In genomic region chr6:56796668-56797141, GRCm38 (mm10) we compare ENCODE assay signal across 8 mouse cellular contexts. TPM values are rescaled to one million over a fixed set of nuclear protein-coding genes. Genes with fewer than 3 reads are reported as not detected.
A peak's percentile ranks its signal among the peaks of the same experiment; 100 is the strongest.
DNase-seq lines count a peak whose midpoint lies in the region; ATAC-seq and TF ChIP-seq lines count a peak whose summit lies in the region.

No protein-coding gene starts in this region.

- no peaks in the 10 kb centered on the region for H3K9me3 ChIP-seq in forebrain, embryonic 12.5 days
- H3K9me3 ChIP-seq in hindbrain, embryonic 15.5 days, result no peaks in the 10 kb centered on the region
- H3K9me3 ChIP-seq in midbrain, embryonic 16.5 days (replicated peaks; ENCODE audit: control insufficient read depth, low read length, poor library complexity, severe bottlenecking), result no peaks in the 10 kb centered on the region
- H3K9me3 ChIP-seq in stomach, postnatal 0 days (ENCODE audit: control insufficient read depth, low read length), result no peaks in the 10 kb centered on the region

- peak overlapping the region; percentile 93 for H3K9ac ChIP-seq in forebrain, embryonic 12.5 days
- peak overlapping the region; percentile 91 for H3K9ac ChIP-seq in hindbrain, embryonic 15.5 days
- peak overlapping the region; percentile 96 for H3K9ac ChIP-seq in liver, adult 2 months (ENCODE audit: low read depth, low read length)
- peak overlapping the region; percentile 95 for H3K9ac ChIP-seq in midbrain, embryonic 16.5 days (ENCODE audit: low read depth, low read length)
- H3K9ac ChIP-seq in stomach, postnatal 0 days (ENCODE audit: low read length), result peak overlapping the region; percentile 96

- no peak for TF ChIP-seq EP300 in stomach, postnatal 0 days (optimal IDR thresholded peaks at IDR 0.05)

- 0 out of 2 replicates have a peak, but pooled peaks cover 5% of the 10 kb centered on the region for H3K36me3 ChIP-seq in forebrain, embryonic 12.5 days (replicated peaks)
- H3K36me3 ChIP-seq in hindbrain, embryonic 15.5 days, result no peaks in the 10 kb centered on the region
- no peaks in the 10 kb centered on the region for H3K36me3 ChIP-seq in liver, adult 2 months (ENCODE audit: control insufficient read depth, insufficient read depth, low read length)
- H3K36me3 ChIP-seq in midbrain, embryonic 16.5 days (ENCODE audit: control insufficient read depth, insufficient read depth, low read length), result no peaks in the 10 kb centered on the region
- no peaks in the 10 kb centered on the region; the same call in 1 of the 2 replicates for H3K36me3 ChIP-seq in stomach, postnatal 0 days (ENCODE audit: control insufficient read depth, insufficient read depth, low read length)

- no peaks in the 10 kb centered on the region for H3K27me3 ChIP-seq in forebrain, embryonic 12.5 days
- H3K27me3 ChIP-seq in hindbrain, embryonic 15.5 days, result no peaks in the 10 kb centered on the region
- no peaks in the 10 kb centered on the region for H3K27me3 ChIP-seq in liver, adult 2 months (ENCODE audit: control insufficient read depth, insufficient read depth, low read length)
- no peaks in the 10 kb centered on the region for H3K27me3 ChIP-seq in midbrain, embryonic 16.5 days (ENCODE audit: control insufficient read depth, insufficient read depth, low read depth, low read length)
- H3K27me3 ChIP-seq in stomach, postnatal 0 days (ENCODE audit: control insufficient read depth, insufficient read depth, low read length), result no peaks in the 10 kb centered on the region

- peaks cover 27% of the 10 kb centered on the region; the same call in 1 of the 2 replicates for H3K79me2 ChIP-seq in liver, adult 2 months (ENCODE audit: control insufficient read depth, insufficient read depth, low read length)

- DNase-seq in left cerebral cortex, adult 2 months (ENCODE audit: extremely low spot score in 1 of 2, low spot score in 2 of 2), result peak in 1 of 2 experiments; percentile 17
- no peak for DNase-seq in left cerebral cortex, adult 11 months (ENCODE audit: low spot score)
- DNase-seq in liver, adult 2 months (ENCODE audit: extremely low read depth, low read depth, low spot score), result peak; percentile 75
- DNase-seq in stomach, postnatal 0 days (ENCODE audit: low spot score), result peak; percentile 50

- H3K27ac ChIP-seq in left cerebral cortex, adult 2 months, result peak overlapping the region; percentile 94
- H3K27ac ChIP-seq in bone marrow, adult 2 months (ENCODE audit: control insufficient read depth, insufficient read depth, low read depth, low read length, poor library complexity), result peak overlapping the region; percentile 100
- peak overlapping the region; percentile 100 for H3K27ac ChIP-seq in forebrain, embryonic 12.5 days
- H3K27ac ChIP-seq in hindbrain, embryonic 15.5 days (replicated peaks), result peak overlapping the region; percentile 99
- peak overlapping the region; percentile 93 for H3K27ac ChIP-seq in liver, adult 2 months (replicated peaks; ENCODE audit: insufficient read depth, low read depth, low read length)
- peak overlapping the region; percentile 99 for H3K27ac ChIP-seq in midbrain, embryonic 16.5 days (ENCODE audit: low read length)
- peak overlapping the region; percentile 100 for H3K27ac ChIP-seq in stomach, postnatal 0 days (replicated peaks)

- peak; percentile 27; the same call in 1 of the 2 replicates for TF ChIP-seq POLR2A in bone marrow, adult 2 months (IDR thresholded peaks at IDR 0.05; ENCODE audit: borderline replicate concordance, control insufficient read depth, low read depth, low read length)
- TF ChIP-seq POLR2A in liver, adult 2 months (IDR thresholded peaks at IDR 0.05; ENCODE audit: extremely low read depth, insufficient read depth, low read length), result no peak

- H3K4me3 ChIP-seq in left cerebral cortex, adult 2 months, result peak overlapping the region; percentile 58
- H3K4me3 ChIP-seq in bone marrow, adult 2 months (replicated peaks; ENCODE audit: control insufficient read depth, low read depth, low read length), result peak overlapping the region; percentile 94
- H3K4me3 ChIP-seq in forebrain, embryonic 12.5 days (replicated peaks), result peak overlapping the region; percentile 88
- peak overlapping the region; percentile 96 for H3K4me3 ChIP-seq in hindbrain, embryonic 15.5 days
- peak overlapping the region; percentile 93 for H3K4me3 ChIP-seq in liver, adult 2 months (ENCODE audit: insufficient read depth, low read depth, low read length)
- H3K4me3 ChIP-seq in midbrain, embryonic 16.5 days (ENCODE audit: low read depth, low read length), result peak overlapping the region; percentile 85
- H3K4me3 ChIP-seq in stomach, postnatal 0 days (ENCODE audit: low read depth, low read length), result peak overlapping the region; percentile 93

- ATAC-seq in forebrain, embryonic 12.5 days (ENCODE audit: low FRiP score), result peak; percentile 39
- ATAC-seq in hindbrain, embryonic 15.5 days (ENCODE audit: low FRiP score, low read depth), result peak; percentile 4; the same call in 1 of the 2 replicates
- peak; percentile 8; the same call in 1 of the 2 replicates for ATAC-seq in midbrain, embryonic 16.5 days
- 0 out of 2 replicates have a peak, but pooled peaks have one; percentile 19 for ATAC-seq in stomach, postnatal 0 days (ENCODE audit: low FRiP score, low TSS enrichment)

- no peak for TF ChIP-seq CTCF in left cerebral cortex, adult 2 months (IDR thresholded peaks at IDR 0.05)
- no peak for TF ChIP-seq CTCF in bone marrow, adult 2 months (IDR thresholded peaks at IDR 0.05; ENCODE audit: control insufficient read depth, insufficient read depth, low read length)
- no peak for TF ChIP-seq CTCF in liver, adult 2 months (IDR thresholded peaks at IDR 0.05; ENCODE audit: low read depth, low read length)
- no peak for TF ChIP-seq CTCF in stomach, postnatal 0 days (IDR thresholded peaks at IDR 0.05; ENCODE audit: low read depth)

- intact Hi-C loops in left cerebral cortex, adult 2 months (cut with DNase I), result loop anchor here (5.0 kb wide), 3 partner anchors 126 to 896 kb away; partner anchors contain the start of genes Nt5c3, Ppm1k, Pyurf and Vmn1r4

- peak overlapping the region; percentile 68 for H3K4me2 ChIP-seq in forebrain, embryonic 12.5 days
- H3K4me2 ChIP-seq in hindbrain, embryonic 15.5 days, result peak overlapping the region; percentile 73
- peak overlapping the region; percentile 76 for H3K4me2 ChIP-seq in midbrain, embryonic 16.5 days (ENCODE audit: low read length)
- H3K4me2 ChIP-seq in stomach, postnatal 0 days (replicated peaks; ENCODE audit: low read depth), result peak overlapping the region; percentile 77

- under 1% methylated on average over 16 of the region's 16 CpGs for WGBS in bone marrow, adult 2 months
- WGBS in forebrain, embryonic 12.5 days, result under 1% methylated on average over 16 of the region's 16 CpGs
- 0% methylated on average over 16 of the region's 16 CpGs for WGBS in hindbrain, embryonic 15.5 days
- under 1% methylated on average over 16 of the region's 16 CpGs for WGBS in liver, adult 2 months
- WGBS in midbrain, embryonic 16.5 days, result under 1% methylated on average over 16 of the region's 16 CpGs
- under 1% methylated on average over 16 of the region's 16 CpGs for WGBS in stomach, postnatal 0 days

- no peaks in the 10 kb centered on the region; the same call in 1 of the 2 replicates for H3K4me1 ChIP-seq in bone marrow, adult 2 months (ENCODE audit: control insufficient read depth, insufficient read depth, low read length)
- H3K4me1 ChIP-seq in forebrain, embryonic 12.5 days, result peaks cover 18% of the 10 kb centered on the region
- peaks cover 34% of the 10 kb centered on the region for H3K4me1 ChIP-seq in hindbrain, embryonic 15.5 days (replicated peaks)
- H3K4me1 ChIP-seq in liver, adult 2 months (ENCODE audit: control insufficient read depth, insufficient read depth, low read length), result peaks cover 8% of the 10 kb centered on the region
- peaks cover 26% of the 10 kb centered on the region for H3K4me1 ChIP-seq in midbrain, embryonic 16.5 days (ENCODE audit: control insufficient read depth, insufficient read depth, low read length)
- H3K4me1 ChIP-seq in stomach, postnatal 0 days (replicated peaks; ENCODE audit: control insufficient read depth, insufficient read depth), result 0 out of 2 replicates have a peak, but pooled peaks cover 4% of the 10 kb centered on the region

RNA-seq across cellular contexts. Expression of gene Kbtbd2, which starts 0.9 kb away (rescaled TPM):
- 10 to 100 TPM; 58.1 to 66.1 TPM for total RNA-seq in left cerebral cortex, adult 2 months (2021)
- polyA plus RNA-seq in bone marrow, adult 2 months (2011; ENCODE audit: insufficient read depth, insufficient read length, low replicate concordance, missing spikeins), result 12.8 and 15.3 TPM in 2 replicates
- 42.1 and 44.6 TPM in 2 replicates for polyA plus RNA-seq in forebrain, embryonic 12.5 days (2016; fragmentation: Nextera tagmentation; extraction: Ambion mirVana)
- polyA plus RNA-seq in hindbrain, embryonic 15.5 days (2015; fragmentation: Nextera tagmentation; extraction: Ambion mirVana), result 32.0 and 33.4 TPM in 2 replicates
- total RNA-seq in liver, adult 2 months (2014; rRNA removed), result 16.1 and 20.8 TPM in 2 replicates
- polyA plus RNA-seq in liver, adult 2 months (2012; rRNA removed), result 4.4 and 5.0 TPM in 2 replicates
- 23.9 and 29.4 TPM in 2 replicates for polyA plus RNA-seq in midbrain, embryonic 16.5 days (2015; fragmentation: Nextera tagmentation; extraction: Ambion mirVana)
- polyA plus RNA-seq in stomach, postnatal 0 days (2015; fragmentation: Nextera tagmentation; extraction: Ambion mirVana), result 9.3 and 10.8 TPM in 2 replicates

RNA-seq across cellular contexts. Expression of gene Fkbp9, which starts 35.2 kb away (rescaled TPM):
- total RNA-seq in left cerebral cortex, adult 2 months (2021), result 10 to 100 TPM; 25.9 to 26.6 TPM
- polyA plus RNA-seq in bone marrow, adult 2 months (2011; ENCODE audit: insufficient read depth, insufficient read length, low replicate concordance, missing spikeins), result 5.5 and 15.3 TPM in 2 replicates
- 46.7 and 50.4 TPM in 2 replicates for polyA plus RNA-seq in forebrain, embryonic 12.5 days (2016; fragmentation: Nextera tagmentation; extraction: Ambion mirVana)
- polyA plus RNA-seq in hindbrain, embryonic 15.5 days (2015; fragmentation: Nextera tagmentation; extraction: Ambion mirVana), result 41.7 and 42.8 TPM in 2 replicates
- total RNA-seq in liver, adult 2 months (2014; rRNA removed), result 32.2 and 35.7 TPM in 2 replicates
- polyA plus RNA-seq in liver, adult 2 months (2012; rRNA removed), result 12.4 and 12.6 TPM in 2 replicates
- 27.7 and 30.8 TPM in 2 replicates for polyA plus RNA-seq in midbrain, embryonic 16.5 days (2015; fragmentation: Nextera tagmentation; extraction: Ambion mirVana)
- polyA plus RNA-seq in stomach, postnatal 0 days (2015; fragmentation: Nextera tagmentation; extraction: Ambion mirVana), result 80.5 and 85.8 TPM in 2 replicates
